Mouse (Mus musculus) E14TG2a.4 (cell line): ENCODE results near the gene Sergef.

Source experiments
- CTCF ChIP-seq: conservative IDR thresholded peaks from 2 replicates; pipeline ENCODE4 v1.5.1; 2014; ENCODE audit warnings: low read length
- NANOG ChIP-seq: IDR thresholded peaks from 2 replicates; pipeline ENCODE4 v1.6.1; 2014; ENCODE audit warnings: borderline replicate concordance, low read length, mixed read lengths

DNA sequence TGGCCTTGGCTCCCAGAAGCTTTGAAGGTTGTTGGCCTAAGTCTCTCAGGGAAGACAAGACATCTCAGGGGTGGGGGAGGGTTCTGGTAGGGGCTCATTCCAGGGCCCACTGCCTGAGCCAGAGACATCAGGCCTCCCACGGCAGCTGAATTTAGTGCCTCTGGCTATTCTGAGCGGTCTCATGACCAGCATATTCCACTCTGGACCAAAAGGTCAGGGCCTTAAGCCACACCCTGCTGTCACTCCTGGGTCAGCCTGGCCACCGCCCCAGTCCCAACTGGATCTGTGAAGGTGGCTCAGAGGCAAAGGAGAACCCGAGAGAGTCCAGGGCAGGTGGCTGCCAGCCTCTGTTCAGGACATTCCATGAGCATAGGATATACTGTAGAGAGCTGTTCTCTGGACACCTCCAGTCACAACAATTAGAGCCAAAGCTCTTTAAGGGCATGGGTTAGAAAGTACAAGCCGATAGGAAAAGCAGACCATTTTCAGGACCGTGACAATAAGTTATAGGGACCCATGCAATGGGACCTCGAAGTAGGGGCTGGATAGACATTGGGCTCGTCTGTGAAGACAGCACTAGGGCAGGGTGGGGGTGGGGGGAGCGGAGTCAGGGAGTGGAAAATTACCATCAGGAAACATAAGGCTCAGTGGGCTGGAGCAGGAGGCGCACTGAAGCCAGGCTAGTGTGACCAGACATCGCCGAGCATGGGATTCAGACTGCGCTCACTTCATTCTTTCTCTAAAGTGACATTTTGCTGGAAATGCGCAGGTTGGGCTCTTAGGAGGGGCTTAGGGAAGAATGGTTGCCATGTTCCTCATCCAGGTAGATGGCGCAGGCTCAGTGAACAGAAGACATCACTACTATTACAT is 235.8 kb downstream of the Sergef start:
- TF ChIP-seq CTCF (no peak), NANOG (no peak)
